Comparison of ENCODE assay signal across 8 mouse cellular contexts in genomic region chr17:6489926-6490564, GRCm38 (mm10).
A peak's percentile ranks its signal among the peaks of the same experiment; 100 is the strongest.
DNase-seq lines count a peak whose midpoint lies in the region; ATAC-seq and TF ChIP-seq lines count a peak whose summit lies in the region.
"Not testable (repeated sequence)": the region's sequence is repeated elsewhere in the genome, so short reads cannot be mapped to it uniquely, and the experiment has no call there.

No protein-coding gene starts in this region.

- peak overlapping the region; percentile 49 for H3K4me2 ChIP-seq in embryonic facial prominence, embryonic 15.5 days (replicated peaks)
- H3K4me2 ChIP-seq in heart, embryonic 13.5 days, result peak overlapping the region; percentile 45
- peak overlapping the region; percentile 35; the same call in 1 of the 2 replicates for H3K4me2 ChIP-seq in intestine, postnatal 0 days (replicated peaks; ENCODE audit: low read depth)
- H3K4me2 ChIP-seq in lung, embryonic 16.5 days (ENCODE audit: low read depth, low read length), result not testable (repeated sequence)

- peak; percentile 71 for DNase-seq in cerebellum, adult 11-12 months
- DNase-seq in left cerebral cortex, postnatal 36 days (ENCODE audit: low spot score in 2 of 2), result peak; percentile 75 to 81
- DNase-seq in thymus, postnatal 14 days, result peak; percentile 12

- not testable (repeated sequence) for H3K27me3 ChIP-seq in embryonic facial prominence, embryonic 15.5 days; intestine, postnatal 0 days (replicated peaks; ENCODE audit: control insufficient read depth, insufficient read depth, low read length); lung, embryonic 16.5 days (ENCODE audit: control insufficient read depth, insufficient read depth, low read depth, low read length)
- H3K27me3 ChIP-seq in heart, embryonic 13.5 days (replicated peaks), result peaks cover 16% of the 10 kb centered on the region

- TF ChIP-seq CTCF in intestine, postnatal 0 days (IDR thresholded peaks at IDR 0.05; ENCODE audit: low read depth); olfactory bulb, adult 2 months (IDR thresholded peaks at IDR 0.05; ENCODE audit: insufficient read depth, low read depth, low read length): not testable (repeated sequence)

- ATAC-seq in embryonic facial prominence, embryonic 15.5 days (ENCODE audit: insufficient number of reproducible peaks, low FRiP score, low TSS enrichment, low read depth), result peak; percentile 22
- ATAC-seq in heart, embryonic 13.5 days (ENCODE audit: extremely low read depth, insufficient number of reproducible peaks, low FRiP score, low TSS enrichment), result not testable (repeated sequence)
- ATAC-seq in intestine, postnatal 0 days, result peak; percentile 13; the same call in 1 of the 2 replicates
- peak; percentile 61 for ATAC-seq in lung, embryonic 16.5 days (ENCODE audit: low read depth)

- H3K27ac ChIP-seq in embryonic facial prominence, embryonic 15.5 days (replicated peaks); heart, embryonic 13.5 days (replicated peaks); intestine, postnatal 0 days (ENCODE audit: low read depth, low read length); lung, embryonic 16.5 days (ENCODE audit: low read length): not testable (repeated sequence)
- H3K27ac ChIP-seq in olfactory bulb, adult 2 months (ENCODE audit: insufficient read depth, low read depth, low read length), result peak overlapping the region; percentile 67

- peak overlapping the region; percentile 27 for H3K4me3 ChIP-seq in embryonic facial prominence, embryonic 15.5 days (replicated peaks)
- peak overlapping the region; percentile 26 for H3K4me3 ChIP-seq in heart, embryonic 13.5 days
- H3K4me3 ChIP-seq in intestine, postnatal 0 days (ENCODE audit: low read depth, low read length); lung, embryonic 16.5 days (ENCODE audit: low read length): not testable (repeated sequence)
- H3K4me3 ChIP-seq in olfactory bulb, adult 2 months (ENCODE audit: insufficient read depth, low read depth, low read length), result peak overlapping the region; percentile 59

- H3K9me3 ChIP-seq in embryonic facial prominence, embryonic 15.5 days (replicated peaks); heart, embryonic 13.5 days; intestine, postnatal 0 days (ENCODE audit: control insufficient read depth); lung, embryonic 16.5 days (ENCODE audit: control insufficient read depth, low read length): not testable (repeated sequence)

- H3K9ac ChIP-seq in embryonic facial prominence, embryonic 15.5 days; heart, embryonic 13.5 days; intestine, postnatal 0 days (ENCODE audit: low read depth, low read length); lung, embryonic 16.5 days (ENCODE audit: low read length): not testable (repeated sequence)

- H3K4me1 ChIP-seq in embryonic facial prominence, embryonic 15.5 days; heart, embryonic 13.5 days; intestine, postnatal 0 days (replicated peaks; ENCODE audit: control insufficient read depth, insufficient read depth, low read length); lung, embryonic 16.5 days (replicated peaks; ENCODE audit: control insufficient read depth, insufficient read depth, low read length); olfactory bulb, adult 2 months (ENCODE audit: control insufficient read depth, insufficient read depth, low read length): not testable (repeated sequence)

- not testable (repeated sequence) for H3K36me3 ChIP-seq in embryonic facial prominence, embryonic 15.5 days; heart, embryonic 13.5 days; intestine, postnatal 0 days (ENCODE audit: control insufficient read depth, insufficient read depth); lung, embryonic 16.5 days (ENCODE audit: control insufficient read depth, insufficient read depth, low read length)

- peak; percentile 26; the same call in 1 of the 2 replicates for TF ChIP-seq POLR2A in olfactory bulb, adult 2 months (IDR thresholded peaks at IDR 0.05; ENCODE audit: insufficient read depth, low read depth, low read length)

- under 1% methylated on average over 25 of the region's 52 CpGs for WGBS in embryonic facial prominence, embryonic 15.5 days
- 1% methylated on average over 23 of the region's 52 CpGs for WGBS in heart, embryonic 13.5 days
- WGBS in intestine, postnatal 0 days, result under 1% methylated on average over 16 of the region's 52 CpGs
- under 1% methylated on average over 20 of the region's 52 CpGs for WGBS in lung, embryonic 16.5 days
- WGBS in olfactory bulb, adult 2 months, result under 1% methylated on average over 23 of the region's 52 CpGs

- intact Hi-C loops in left cerebral cortex, postnatal 36 days (cut with DNase I), result not testable (repeated sequence)

Comparison
In these comparisons a context has a peak if more than half of its experiments do, and no peak if none do; other contexts are left out.
1. DNase-seq: peak in every context shown above with its lines; median percentile 78 in left cerebral cortex, postnatal 36 days; 71 in cerebellum, adult 11-12 months; 12 in thymus, postnatal 14 days.